Mouse (Mus musculus) ES-Bruce4 (cell line): ENCODE data around the gene Thoc6. TPM values are rescaled to one million over a fixed set of nuclear protein-coding genes. Genes with fewer than 3 reads are reported as not detected.

Experiments
- H3K27ac ChIP-seq: 2 replicates; pipeline ENCODE4 v1.5.1; 2012; ENCODE audit warnings: low read length, inconsistent platforms; ENCODE audit not compliant: insufficient read depth
- H3K27me3 ChIP-seq: 2 replicates; pipeline ENCODE4 v1.6.1; 2012; ENCODE audit warnings: mild to moderate bottlenecking, low read length, inconsistent platforms; ENCODE audit not compliant: control insufficient read depth, poor library complexity, insufficient read depth, severe bottlenecking
- H3K36me3 ChIP-seq: 2 replicates; pipeline ENCODE4 v1.6.1; 2012; ENCODE audit warnings: inconsistent platforms, mild to moderate bottlenecking, low read length, moderate library complexity; ENCODE audit not compliant: control insufficient read depth, poor library complexity, insufficient read depth, severe bottlenecking
- H3K4me1 ChIP-seq: one replicate; pipeline ENCODE4 v1.8.1; 2011; ENCODE audit warnings: low read length; ENCODE audit not compliant: control insufficient read depth, insufficient read depth
- H3K4me3 ChIP-seq: 2 replicates; pipeline ENCODE4 v1.5.1; 2011; ENCODE audit warnings: low read depth, mild to moderate bottlenecking, low read length
- H3K9ac ChIP-seq: 2 replicates; pipeline ENCODE4 v1.6.1; 2012; ENCODE audit warnings: low read depth, mild to moderate bottlenecking, inconsistent platforms; ENCODE audit not compliant: poor library complexity, severe bottlenecking
- H3K9me3 ChIP-seq: replicated peaks from 2 replicates; pipeline ENCODE4 v1.6.1; 2012; ENCODE audit warnings: mild to moderate bottlenecking, low read length, inconsistent platforms; ENCODE audit not compliant: control insufficient read depth, poor library complexity, insufficient read depth, severe bottlenecking
- CTCF ChIP-seq: IDR thresholded peaks from one replicate; pipeline ENCODE4 v1.8.1; 2011; ENCODE audit warnings: low read depth, low read length
- EP300 ChIP-seq: IDR thresholded peaks from 2 replicates; pipeline ENCODE4 v1.6.1; 2011; ENCODE audit warnings: low read depth, low read length; ENCODE audit not compliant: insufficient read depth
- POLR2A ChIP-seq: IDR thresholded peaks from one replicate; pipeline ENCODE4 v1.8.1; 2011; ENCODE audit warnings: low read length; ENCODE audit not compliant: insufficient read depth
- polyA plus RNA-seq: library from polyadenylated mRNA; stranded (reverse); fragments of >200 nt; gene quantifications from 2 replicates; pipeline ENCODE4 v1.2.4, GENCODE M21; 2011; ENCODE audit warnings: low read depth; ENCODE audit not compliant: missing spikeins, insufficient read depth, insufficient read length

The Thoc6 gene
- polyA plus RNA-seq, 1 experiment = 57.3 TPM

DNA sequence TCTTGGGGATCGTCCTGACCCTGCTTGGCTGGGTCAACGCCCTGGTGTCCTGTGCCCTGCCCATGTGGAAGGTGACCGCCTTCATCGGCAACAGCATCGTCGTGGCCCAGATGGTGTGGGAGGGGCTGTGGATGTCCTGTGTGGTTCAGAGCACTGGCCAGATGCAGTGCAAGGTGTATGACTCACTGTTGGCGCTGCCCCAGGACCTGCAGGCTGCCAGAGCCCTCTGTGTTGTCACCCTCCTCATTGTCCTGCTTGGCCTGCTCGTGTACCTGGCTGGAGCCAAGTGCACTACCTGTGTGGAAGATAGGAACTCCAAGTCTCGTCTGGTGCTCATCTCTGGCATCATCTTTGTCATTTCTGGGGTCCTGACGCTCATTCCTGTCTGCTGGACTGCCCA is 7.4 kb upstream of the Thoc6 start:
- 0 out of 2 replicates have a peak overlapping the region, but pooled peaks have one; percentile 51 for H3K27ac ChIP-seq
- no peaks in the 10 kb centered on the region for H3K9me3 ChIP-seq
- H3K4me1 ChIP-seq = peaks cover 12% of the 10 kb centered on the region
- 0 out of 2 replicates have a peak, but pooled peaks cover 6% of the 10 kb centered on the region for H3K36me3 ChIP-seq
- no peak overlapping the region for H3K4me3 ChIP-seq
- TF ChIP-seq POLR2A (no peak), CTCF (no peak), EP300 (no peak)
- H3K9ac ChIP-seq = no peak overlapping the region
- H3K27me3 ChIP-seq = no peaks in the 10 kb centered on the region

GRCm38 (mm10) chr17:23680336-23680735 is 6.7 kb upstream of the Thoc6 start:
- Histone ChIP-seq H3K27me3 (no peaks in the 10 kb centered on the region), H3K4me1 (peaks cover 14% of the 10 kb centered on the region), H3K4me3 (peak overlapping the region; percentile 80), H3K9me3 (no peaks in the 10 kb centered on the region), H3K36me3 (0 out of 2 replicates have a peak, but pooled peaks cover 6% of the 10 kb centered on the region), H3K27ac (no peak overlapping the region), H3K9ac (peak overlapping the region; percentile 38)
- TF ChIP-seq POLR2A (no peak), EP300 (no peak), CTCF (no peak)

GRCm38 (mm10) chr17:23679127-23679835 is 5.6 kb upstream of the Thoc6 start, which contains the start of gene Cldn6:
Cldn6 (plus strand) TSS chr17:23679249.
- peak within 1 kb of the TSS; percentile 38 for H3K9ac ChIP-seq
- peaks cover 13% of the 10 kb centered on the region for H3K4me1 ChIP-seq
- H3K27ac ChIP-seq = no peak within 1 kb of the TSS
- H3K4me3 ChIP-seq = peak within 1 kb of the TSS; percentile 80
- no peaks in the 10 kb centered on the region for H3K27me3 ChIP-seq
- H3K36me3 ChIP-seq = 0 out of 2 replicates have a peak, but pooled peaks cover 6% of the 10 kb centered on the region
- TF ChIP-seq CTCF = no peak
- TF ChIP-seq POLR2A = peak; percentile 94
- TF ChIP-seq EP300 = peak; percentile 71
- no peaks in the 10 kb centered on the region for H3K9me3 ChIP-seq

DNA sequence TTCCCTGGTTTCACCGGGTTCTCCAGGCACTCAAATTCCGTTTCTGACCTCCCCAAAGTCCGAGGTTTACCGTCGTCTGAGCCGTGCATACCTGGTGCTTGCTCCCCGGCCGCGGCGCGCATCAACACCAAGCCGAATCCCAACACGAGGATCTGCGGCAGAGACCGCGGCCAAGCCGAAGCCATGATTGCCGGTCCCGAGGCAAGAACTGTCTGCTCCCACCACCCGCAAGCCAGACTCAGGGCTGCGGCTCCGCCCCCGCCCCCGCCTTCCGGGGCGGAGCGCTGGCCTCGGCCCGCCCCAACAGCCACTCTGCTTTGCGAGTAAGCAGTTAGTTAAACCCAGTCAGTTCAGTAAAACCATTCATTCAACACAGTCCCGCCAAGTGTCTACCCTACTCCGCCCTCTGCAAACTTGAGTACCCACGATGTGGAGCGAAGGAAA is 3.6 kb upstream of the Thoc6 start, which contains the start of gene Tnfrsf12a:
Gene Tnfrsf12a, minus strand, starts transcription at position 233 of the 444 bp plus-strand sequence.
- H3K27me3 ChIP-seq = no peaks in the 10 kb centered on the region
- TF ChIP-seq CTCF = no peak
- TF ChIP-seq POLR2A = peak; percentile 95
- no peak within 1 kb of the TSS for H3K27ac ChIP-seq
- 0 out of 2 replicates have a peak, but pooled peaks cover 6% of the 10 kb centered on the region for H3K36me3 ChIP-seq
- H3K9ac ChIP-seq = peak within 1 kb of the TSS; percentile 19
- peaks cover 13% of the 10 kb centered on the region for H3K4me1 ChIP-seq
- peak within 1 kb of the TSS; percentile 70 for H3K4me3 ChIP-seq
- no peaks in the 10 kb centered on the region for H3K9me3 ChIP-seq

DNA sequence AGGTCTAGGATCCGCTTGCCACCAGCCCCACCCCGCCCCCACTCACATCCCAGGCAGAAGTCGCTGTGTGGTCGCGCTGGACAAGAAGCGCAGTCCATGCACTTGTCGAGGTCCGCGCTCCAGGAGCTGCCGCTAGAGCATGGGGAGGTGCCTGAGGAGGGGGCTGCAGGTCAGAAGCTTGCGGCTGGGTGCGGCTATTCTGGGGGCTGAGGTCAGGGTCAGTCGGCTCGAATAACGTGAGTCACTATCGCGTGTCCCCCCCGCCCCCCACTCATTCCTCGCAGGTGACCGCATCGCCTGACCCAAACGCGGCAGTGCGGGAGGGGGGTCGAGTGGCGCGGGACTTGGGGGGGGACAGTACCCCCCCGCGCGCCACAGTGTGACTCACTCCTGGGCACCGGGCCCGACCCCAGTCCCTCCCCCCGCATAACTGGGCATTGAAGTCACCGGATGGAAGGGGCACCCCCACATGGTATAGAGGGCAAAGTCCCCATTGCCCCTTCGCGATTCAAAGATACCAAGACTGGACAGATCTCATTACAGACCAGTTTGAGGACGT is 2.9 kb upstream of the Thoc6 start:
- H3K9me3 ChIP-seq = no peaks in the 10 kb centered on the region
- no peak overlapping the region for H3K27ac ChIP-seq
- H3K9ac ChIP-seq = peak overlapping the region; percentile 19
- 0 out of 2 replicates have a peak, but pooled peaks cover 3% of the 10 kb centered on the region for H3K36me3 ChIP-seq
- peaks cover 8% of the 10 kb centered on the region for H3K4me1 ChIP-seq
- no peaks in the 10 kb centered on the region for H3K27me3 ChIP-seq
- peak overlapping the region; percentile 70 for H3K4me3 ChIP-seq
- TF ChIP-seq EP300 = no peak
- no peak for TF ChIP-seq CTCF
- no peak for TF ChIP-seq POLR2A
